Mouse (Mus musculus) kidney, adult 2 months (tissue): ENCODE results near the gene Map4k2.

Experiments
- CTCF ChIP-seq: fragments of 200-500 bp; conservative IDR thresholded peaks from 2 replicates; pipeline ENCODE4 v1.5.1; 2011; ENCODE audit warnings: low read depth, mild to moderate bottlenecking, control low read depth, low read length, moderate library complexity, mixed read lengths; ENCODE audit not compliant: insufficient read depth, insufficient read length
- POLR2A ChIP-seq: fragments of 200-500 bp; IDR thresholded peaks from one replicate; pipeline ENCODE4 v1.6.1; 2011; ENCODE audit warnings: low read depth, low read length, control low read depth

DNA sequence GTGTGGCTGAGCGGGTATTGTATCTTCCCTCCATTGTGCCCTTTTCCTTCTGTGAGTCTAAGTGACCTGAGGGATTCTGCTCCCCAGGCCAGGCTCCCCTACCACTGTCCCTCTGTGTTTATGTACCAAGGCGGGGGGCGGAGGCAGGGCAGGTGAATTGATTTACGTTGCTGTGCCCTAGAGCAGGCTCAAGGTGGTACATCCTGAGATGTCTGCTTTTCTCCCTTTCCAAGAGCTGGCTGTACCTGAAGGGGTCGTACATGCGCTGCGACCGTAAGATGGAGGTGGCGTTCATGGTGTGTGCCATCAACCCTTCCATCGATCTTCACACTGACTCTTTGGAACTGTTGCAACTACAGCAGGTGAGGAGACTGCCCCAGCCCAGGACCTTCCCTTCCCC is 4.0 kb upstream of the Map4k2 start:
- no peak for TF ChIP-seq CTCF
- no peak for TF ChIP-seq POLR2A
